Mouse (Mus musculus) adrenal gland, postnatal 36 days (tissue): ENCODE measurements around the gene Trpm4. TPM values are rescaled to one million over a fixed set of nuclear protein-coding genes. Genes with fewer than 3 reads are reported as not detected.
A peak's percentile ranks its signal among the peaks of the same experiment; 100 is the strongest.

Experiments
- DNase-seq, 2 experiments: peaks; one replicate each; pipeline ENCODE4 v3.0.0; 2021; ENCODE audit warnings: mixed read lengths in 1 of 2
- total RNA-seq, 2 experiments: library from RNA; stranded (reverse); gene quantifications; 2 replicates each; pipeline ENCODE4 v1.2.3; 2021

Trpm4 gene
- total RNA-seq, 2 experiments from 2014 or later, result 5.7 to 8.5 TPM

- no peak for DNase-seq
These were observed 19.5 kb upstream of the Trpm4 start for GRCm38 (mm10) chr7:45353041-45353440.

- no peak for DNase-seq
These were observed 13.3 kb upstream of the Trpm4 start for GRCm38 (mm10) chr7:45346905-45347304.

- DNase-seq, result no peak
These were observed 10.0 kb upstream of the Trpm4 start for GRCm38 (mm10) chr7:45343543-45343942.

GRCm38 (mm10) chr7:45342081-45342480, 8.5 kb upstream of the Trpm4 start:
- DNase-seq, result no peak

- DNase-seq, result peak; percentile 76 to 83
These were observed 7.7 kb upstream of the Trpm4 start for GRCm38 (mm10) chr7:45341303-45341702.

- DNase-seq, result peak; percentile 60 to 68
These were observed 7.1 kb upstream of the Trpm4 start for GRCm38 (mm10) chr7:45340669-45341068.

GRCm38 (mm10) chr7:45340066-45340442, 6.5 kb upstream of the Trpm4 start:
- no peak for DNase-seq

- peak; percentile 71 to 73 for DNase-seq
These were observed 6.0 kb upstream of the Trpm4 start for GRCm38 (mm10) chr7:45339410-45340065.

GRCm38 (mm10) chr7:45338161-45338911, 4.8 kb upstream of the Trpm4 start:
- no peak for DNase-seq

- DNase-seq, result no peak
These were observed 3.9 kb upstream of the Trpm4 start for GRCm38 (mm10) chr7:45337469-45337868.

- DNase-seq, result no peak
These were observed 2.7 kb upstream of the Trpm4 start for GRCm38 (mm10) chr7:45336319-45336718.

- no peak for DNase-seq
These were observed 1.5 kb upstream of the Trpm4 start, which contains the start of gene Hrc for GRCm38 (mm10) chr7:45335056-45335455. Gene Hrc (plus strand): TSS chr7:45335290.

- DNase-seq, result no peak
These were observed 1.0 kb upstream of the Trpm4 start for GRCm38 (mm10) chr7:45334605-45335004.

- peak; percentile 44 to 59 for DNase-seq
These were observed 725 bp downstream of the Trpm4 start for GRCm38 (mm10) chr7:45332685-45333425.

- no peak for DNase-seq
These were observed 2.1 kb downstream of the Trpm4 start for GRCm38 (mm10) chr7:45331502-45331901.

- DNase-seq, result no peak
These were observed 4.6 kb downstream of the Trpm4 start for GRCm38 (mm10) chr7:45328841-45329475.

GRCm38 (mm10) chr7:45325800-45326199, 7.8 kb downstream of the Trpm4 start:
- DNase-seq, result no peak

- no peak for DNase-seq
These were observed 10.5 kb downstream of the Trpm4 start for GRCm38 (mm10) chr7:45323069-45323468.

- no peak for DNase-seq
These were observed 11.3 kb downstream of the Trpm4 start for GRCm38 (mm10) chr7:45322245-45322644.

- DNase-seq, result no peak
These were observed 17.0 kb downstream of the Trpm4 start for GRCm38 (mm10) chr7:45316536-45316935.

- DNase-seq, result no peak
These were observed 18.3 kb downstream of the Trpm4 start for GRCm38 (mm10) chr7:45315182-45315701.

GRCm38 (mm10) chr7:45313495-45313894, 20.1 kb downstream of the Trpm4 start:
- DNase-seq, result no peak
